Mouse (Mus musculus) right cerebral cortex, postnatal 4 days (tissue): ENCODE results near the gene Nat10.
A peak's percentile ranks its signal among the peaks of the same experiment; 100 is the strongest.

Experiments
- DNase-seq: peaks from one replicate; pipeline ENCODE4 v3.0.0-alpha.2; 2022

The Nat10 gene

GRCm38 (mm10) chr2:103690425-103690824 lies 70.6 kb downstream of the Nat10 start:
- peak; percentile 47 for DNase-seq

- no peak for DNase-seq
Observed at GRCm38 (mm10) chr2:103687888-103688287, 73.2 kb downstream of the Nat10 start.

GRCm38 (mm10) chr2:103687143-103687542 lies 73.9 kb downstream of the Nat10 start:
- no peak for DNase-seq

- DNase-seq = no peak
Observed at GRCm38 (mm10) chr2:103685581-103685980, 75.5 kb downstream of the Nat10 start.

- no peak for DNase-seq
Observed at GRCm38 (mm10) chr2:103684926-103685577, 76.0 kb downstream of the Nat10 start.

GRCm38 (mm10) chr2:103684431-103684830 lies 76.6 kb downstream of the Nat10 start:
- no peak for DNase-seq

GRCm38 (mm10) chr2:103682927-103683442 lies 78.1 kb downstream of the Nat10 start:
- DNase-seq = no peak

GRCm38 (mm10) chr2:103682261-103682722 lies 78.8 kb downstream of the Nat10 start:
- no peak for DNase-seq

GRCm38 (mm10) chr2:103681149-103681548 lies 79.9 kb downstream of the Nat10 start:
- DNase-seq = no peak

- no peak for DNase-seq
Observed at GRCm38 (mm10) chr2:103680364-103681110, 80.5 kb downstream of the Nat10 start.

GRCm38 (mm10) chr2:103678433-103678832 lies 82.6 kb downstream of the Nat10 start:
- DNase-seq = no peak

- DNase-seq = no peak
Observed at GRCm38 (mm10) chr2:103677614-103678369, 83.3 kb downstream of the Nat10 start.

- no peak for DNase-seq
Observed at GRCm38 (mm10) chr2:103676808-103677207, 84.3 kb downstream of the Nat10 start.

GRCm38 (mm10) chr2:103675391-103675790 lies 85.7 kb downstream of the Nat10 start:
- DNase-seq = no peak

GRCm38 (mm10) chr2:103673609-103674008 lies 87.5 kb downstream of the Nat10 start:
- DNase-seq = no peak

- DNase-seq = no peak
Observed at GRCm38 (mm10) chr2:103672573-103673119, 88.4 kb downstream of the Nat10 start.
